Mouse (Mus musculus) thymus, adult 2 months (tissue): Measurements from ENCODE around the gene Scaf1. TPM values are rescaled to one million over a fixed set of nuclear protein-coding genes. Genes with fewer than 3 reads are reported as not detected.

Experiments used
- DNase-seq: peaks from one replicate; pipeline ENCODE4 v3.0.0; 2021
- H3K27ac ChIP-seq: fragments of 200-500 bp; 2 replicates; pipeline ENCODE4 v1.5.1; 2012; ENCODE audit warnings: low read length, control low read depth; ENCODE audit not compliant: control insufficient read depth, insufficient read depth
- H3K27me3 ChIP-seq: fragments of 200-500 bp; 2 replicates; pipeline ENCODE4 v1.6.1; 2012; ENCODE audit warnings: mild to moderate bottlenecking, low read length, moderate library complexity, mixed read lengths; ENCODE audit not compliant: control insufficient read depth, insufficient read depth
- H3K36me3 ChIP-seq: fragments of 200-500 bp; 2 replicates; pipeline ENCODE4 v1.6.1; 2012; ENCODE audit warnings: mild to moderate bottlenecking, low read length, moderate library complexity; ENCODE audit not compliant: control insufficient read depth, insufficient read depth
- H3K4me1 ChIP-seq: fragments of 200-500 bp; replicated peaks from 2 replicates; pipeline ENCODE4 v1.6.1; 2012; ENCODE audit warnings: low read length; ENCODE audit not compliant: control insufficient read depth, insufficient read depth
- H3K4me3 ChIP-seq: fragments of 200-500 bp; 2 replicates; pipeline ENCODE4 v1.5.1; 2012; ENCODE audit warnings: mild to moderate bottlenecking, low read length, control low read depth, moderate library complexity; ENCODE audit not compliant: control insufficient read depth, insufficient read depth
- CTCF ChIP-seq: fragments of 200-500 bp; IDR thresholded peaks from 2 replicates; pipeline ENCODE4 v1.5.1; 2012; ENCODE audit warnings: mild to moderate bottlenecking, control low read depth, low read length, moderate library complexity, borderline replicate concordance; ENCODE audit not compliant: control insufficient read depth, poor library complexity, insufficient read depth; ENCODE audit errors: extremely low read depth
- POLR2A ChIP-seq: fragments of 200-500 bp; IDR thresholded peaks from 2 replicates; pipeline ENCODE4 v1.6.1; 2012; ENCODE audit warnings: mild to moderate bottlenecking, low read length, control low read depth, moderate library complexity; ENCODE audit not compliant: control insufficient read depth, poor library complexity, insufficient read depth; ENCODE audit errors: extremely low read depth
- WGBS: fragments of 180-500 bp; shearing (Covaris S2); methylation state at CpG from one replicate; pipeline ENCODE4 v1.1.7; 2018; 5-methylcytosine and 5-hydroxymethylcytosine counted together
- polyA plus RNA-seq: library from polyadenylated mRNA; depleted of rRNA; stranded (reverse); fragments of >200 nt; gene quantifications from 2 replicates; pipeline ENCODE4 v1.2.3, GENCODE M21; 2012

Gene Scaf1
- polyA plus RNA-seq, 1 experiment = 118 TPM

DNA sequence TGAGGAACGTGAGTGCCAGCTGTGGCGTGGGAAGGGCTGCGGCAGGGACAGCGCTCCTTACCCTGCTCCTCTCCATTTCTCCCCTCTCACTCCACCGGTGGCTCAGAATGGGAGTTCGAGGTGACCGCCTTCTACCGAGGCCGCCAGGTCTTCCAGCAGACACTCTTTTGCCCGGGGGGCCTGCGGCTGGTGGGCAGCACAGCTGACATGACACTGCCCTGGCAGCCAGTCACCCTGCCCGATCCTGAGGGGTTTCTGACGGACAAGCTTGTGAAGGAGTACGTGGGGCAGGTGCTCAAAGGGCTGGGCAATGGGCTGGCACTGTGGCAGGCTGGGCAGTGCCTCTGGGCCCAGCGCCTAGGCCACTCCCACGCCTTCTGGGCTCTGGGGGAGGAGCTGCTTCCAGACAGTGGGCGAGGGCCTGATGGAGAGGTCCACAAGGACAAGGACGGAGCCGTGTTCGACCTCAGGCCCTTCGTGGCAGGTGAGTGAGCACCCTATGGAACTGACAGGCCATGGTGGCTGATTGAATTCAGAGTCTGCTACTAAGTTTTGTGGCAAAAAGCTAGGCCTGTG lies 15.5 kb downstream of the Scaf1 start:
- H3K27ac ChIP-seq = no peak overlapping the region
- H3K4me3 ChIP-seq = no peak overlapping the region
- WGBS = 94% methylated on average over 21 of the region's 21 CpGs
- H3K4me1 ChIP-seq = peaks cover 20% of the 10 kb centered on the region
- peaks cover 41% of the 10 kb centered on the region for H3K36me3 ChIP-seq
- no peak for DNase-seq
- TF ChIP-seq CTCF = no peak; the same call in 1 of the 2 replicates
- H3K27me3 ChIP-seq = no peaks in the 10 kb centered on the region

GRCm38 (mm10) chr7:44999753-45000152 lies 16.4 kb downstream of the Scaf1 start:
- Histone ChIP-seq H3K27me3 (no peaks in the 10 kb centered on the region), H3K36me3 (peaks cover 41% of the 10 kb centered on the region), H3K4me3 (no peak overlapping the region), H3K27ac (no peak overlapping the region), H3K4me1 (peaks cover 20% of the 10 kb centered on the region)
- no peak for DNase-seq
- 89% methylated on average over 11 of the region's 11 CpGs for WGBS
- no peak for TF ChIP-seq POLR2A
- no peak for TF ChIP-seq CTCF

GRCm38 (mm10) chr7:44998501-44998955 lies 17.6 kb downstream of the Scaf1 start, which contains the start of gene Bcl2l12:
TSS of gene Bcl2l12 (minus strand) at chr7:44998712.
- Histone ChIP-seq H3K27ac (peak within 1 kb of the TSS; percentile 81), H3K36me3 (peaks cover 37% of the 10 kb centered on the region), H3K27me3 (no peaks in the 10 kb centered on the region), H3K4me1 (peaks cover 20% of the 10 kb centered on the region), H3K4me3 (peak within 1 kb of the TSS; percentile 53)
- under 1% methylated on average over 18 of the region's 18 CpGs for WGBS
- TF ChIP-seq POLR2A (no peak), CTCF (no peak)
- DNase-seq = no peak

DNA sequence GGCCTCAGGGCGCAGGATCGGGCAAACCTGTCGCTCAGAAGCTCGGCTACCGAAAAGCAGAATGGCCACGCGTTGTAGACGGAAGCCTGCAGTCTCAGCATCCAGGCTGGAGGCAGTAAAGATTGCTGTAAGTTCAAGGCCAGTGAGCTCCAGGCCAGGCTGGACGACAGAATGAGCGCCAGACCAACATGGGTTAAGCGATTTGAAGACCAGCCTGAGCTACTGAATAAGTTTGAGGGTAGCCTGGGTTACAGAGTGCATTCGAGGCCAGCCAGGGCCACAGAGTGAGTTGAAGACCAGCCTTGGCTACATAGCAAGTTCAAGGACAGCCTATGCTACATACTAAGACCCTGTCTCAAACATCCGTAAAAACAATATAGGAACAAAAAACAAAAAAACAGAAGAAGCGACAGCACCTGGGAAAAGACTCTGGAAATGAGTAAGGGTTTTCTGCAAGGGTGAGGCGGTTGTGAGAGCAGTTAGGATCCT lies 18.2 kb downstream of the Scaf1 start:
- no peaks in the 10 kb centered on the region for H3K27me3 ChIP-seq
- H3K27ac ChIP-seq = peak overlapping the region; percentile 81
- peak overlapping the region; percentile 53 for H3K4me3 ChIP-seq
- no peak for DNase-seq
- peaks cover 20% of the 10 kb centered on the region for H3K4me1 ChIP-seq
- WGBS = under 1% methylated on average over 15 of the region's 15 CpGs
- TF ChIP-seq POLR2A (no peak), CTCF (no peak)
- H3K36me3 ChIP-seq = peaks cover 32% of the 10 kb centered on the region

DNA sequence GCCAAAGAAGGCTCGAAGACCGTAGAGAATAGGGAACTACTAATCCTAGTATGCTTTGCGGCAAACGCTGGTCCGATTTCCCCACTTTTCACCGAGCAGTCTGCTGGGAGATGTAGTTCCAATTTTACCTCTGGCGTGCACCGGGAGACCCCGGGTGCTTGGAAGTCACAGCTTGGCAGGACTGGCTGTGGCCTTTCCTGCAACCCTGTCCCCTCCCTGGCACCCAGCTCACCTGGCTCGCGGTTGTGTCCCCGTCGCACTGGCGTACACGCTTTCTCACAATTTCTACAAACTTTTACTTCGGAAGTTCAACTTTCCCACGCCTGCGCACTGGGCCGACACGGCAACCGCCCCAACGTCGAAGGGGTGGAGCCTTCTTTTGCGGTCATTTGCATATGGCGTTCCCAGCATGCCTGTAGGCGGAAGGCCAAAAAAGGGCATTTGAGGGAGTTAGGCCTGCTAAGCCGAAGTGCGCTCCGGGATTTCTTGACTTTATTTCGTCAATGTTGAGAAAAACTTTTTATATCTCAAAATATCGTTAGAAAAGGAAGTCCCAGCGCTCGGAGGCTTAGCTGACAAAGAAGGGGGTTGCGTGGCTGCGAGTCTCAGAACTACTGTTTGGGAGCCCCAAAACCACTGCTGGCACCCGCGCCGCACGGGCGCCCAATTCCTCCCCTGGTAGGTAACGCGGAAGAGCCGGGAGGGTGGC lies 18.8 kb downstream of the Scaf1 start, which contains the start of gene Irf3:
Irf3 (plus strand) TSS at position 418 of the 709 bp plus-strand sequence.
- no peaks in the 10 kb centered on the region for H3K27me3 ChIP-seq
- peak; percentile 77 for TF ChIP-seq POLR2A
- no peak for TF ChIP-seq CTCF
- under 1% methylated on average over 43 of the region's 43 CpGs for WGBS

DNA sequence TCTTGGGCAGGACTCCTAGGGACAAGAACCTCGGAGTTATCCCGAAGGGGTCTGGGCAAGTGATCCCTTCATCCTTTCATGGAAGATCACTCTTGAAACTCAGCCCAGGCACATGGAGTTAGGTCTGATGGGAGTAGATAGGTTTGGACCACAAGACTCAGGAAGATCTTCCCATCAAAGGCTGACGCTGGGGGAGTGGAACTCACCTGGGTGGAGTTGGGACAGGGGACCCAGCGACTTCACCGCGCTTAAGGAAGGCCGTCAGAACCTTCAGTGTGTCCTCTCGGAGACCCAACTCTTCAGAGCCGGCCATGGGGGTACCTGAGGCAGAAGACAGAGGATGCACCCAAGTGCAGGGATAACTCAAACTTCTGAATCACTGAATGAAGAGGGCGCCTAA lies 19.5 kb downstream of the Scaf1 start:
- TF ChIP-seq POLR2A (no peak), CTCF (no peak)
- H3K36me3 ChIP-seq = peaks cover 21% of the 10 kb centered on the region
- H3K4me1 ChIP-seq = peaks cover 20% of the 10 kb centered on the region
- peak overlapping the region; percentile 53 for H3K4me3 ChIP-seq
- H3K27me3 ChIP-seq = no peaks in the 10 kb centered on the region
- no peak for DNase-seq
- no peak overlapping the region for H3K27ac ChIP-seq
- WGBS = 11% methylated on average over 10 of the region's 10 CpGs

More for the DNA sequence above, 18.8 kb downstream of the Scaf1 start, which contains the start of gene Irf3:
- Histone ChIP-seq H3K36me3 (peaks cover 26% of the 10 kb centered on the region), H3K4me3 (peak within 1 kb of the TSS; percentile 53), H3K4me1 (peaks cover 20% of the 10 kb centered on the region), H3K27ac (peak within 1 kb of the TSS; percentile 81)
- peak; percentile 98 for DNase-seq
